Mouse (Mus musculus) liver, embryonic 13.5 days (tissue): ENCODE measurements around the gene Stard10. TPM values are rescaled to one million over a fixed set of nuclear protein-coding genes. Genes with fewer than 3 reads are reported as not detected.

Experiments
- ATAC-seq: fragments of 200-750 bp; cut with Nextera tagmentation; 2 replicates; pipeline ENCODE4 v1.8.0; 2017; ENCODE audit warnings: low read depth, mild to moderate bottlenecking, moderate number of reproducible peaks, moderate library complexity
- DNase-seq: peaks from one replicate; pipeline ENCODE4 v3.0.0; 2022
- H3K27ac ChIP-seq: fragments of 300-500 bp; sonication (generic); 2 replicates; pipeline ENCODE4 v1.5.1; 2015; ENCODE audit warnings: moderate library complexity, mild to moderate bottlenecking, inconsistent platforms
- H3K27me3 ChIP-seq: fragments of 300-500 bp; sonication (generic); 2 replicates; pipeline ENCODE4 v1.6.1; 2015; ENCODE audit warnings: mild to moderate bottlenecking, inconsistent platforms
- H3K36me3 ChIP-seq: fragments of 300-500 bp; sonication (generic); 2 replicates; pipeline ENCODE4 v1.6.1; 2015; ENCODE audit warnings: mild to moderate bottlenecking, inconsistent platforms
- H3K4me1 ChIP-seq: fragments of 300-500 bp; sonication (generic); replicated peaks from 2 replicates; pipeline ENCODE4 v1.6.1; 2015; ENCODE audit warnings: inconsistent platforms
- H3K4me2 ChIP-seq: fragments of 300-500 bp; sonication (generic); 2 replicates; pipeline ENCODE4 v1.6.1; 2015; ENCODE audit warnings: inconsistent platforms, mild to moderate bottlenecking, moderate library complexity
- H3K4me3 ChIP-seq: fragments of 300-500 bp; sonication (generic); replicated peaks from 2 replicates; pipeline ENCODE4 v1.5.1; 2015; ENCODE audit warnings: mild to moderate bottlenecking, inconsistent platforms
- H3K9ac ChIP-seq: fragments of 300-500 bp; sonication (generic); 2 replicates; pipeline ENCODE4 v1.6.1; 2015; ENCODE audit warnings: mild to moderate bottlenecking, inconsistent platforms
- H3K9me3 ChIP-seq: fragments of 300-500 bp; sonication (generic); replicated peaks from 2 replicates; pipeline ENCODE4 v1.6.1; 2016; ENCODE audit warnings: inconsistent platforms
- WGBS: fragments of 180-500 bp; shearing (Covaris S2); methylation state at CpG from one replicate; pipeline ENCODE4 v1.1.7; 2015; ENCODE audit not compliant: insufficient replicate concordance; 5-methylcytosine and 5-hydroxymethylcytosine counted together
- polyA plus RNA-seq: library from polyadenylated mRNA; unstranded; fragments of >200 nt; fragmentation: Nextera tagmentation; extraction: Ambion mirVana; gene quantifications from 2 replicates; pipeline ENCODE4 v1.2.1, GENCODE M21; 2015

The Stard10 gene
- polyA plus RNA-seq, 1 experiment from 2014 or later, result 78.5 TPM

DNA sequence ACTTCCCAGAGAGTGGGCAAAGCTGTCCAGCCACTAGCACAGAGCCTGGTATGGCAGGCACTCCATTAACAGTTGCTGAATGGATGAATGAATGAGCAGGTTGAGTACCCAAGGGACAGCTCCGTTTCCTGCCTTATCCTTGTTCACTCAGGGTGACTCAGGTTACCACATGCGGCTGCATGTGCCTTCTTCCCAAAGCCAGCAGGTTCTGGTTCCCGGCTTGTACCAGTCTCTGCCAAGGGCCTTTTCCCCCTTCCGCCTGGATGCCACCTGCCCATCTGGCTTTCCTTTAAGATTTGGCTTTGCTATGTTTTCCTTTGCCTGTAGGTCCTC, 13.9 kb downstream of the Stard10 start:
- ATAC-seq (no peak), DNase-seq (no peak)
- H3K27ac ChIP-seq, result no peak overlapping the region
- peaks cover 65% of the 10 kb centered on the region for H3K4me1 ChIP-seq
- peaks cover 46% of the 10 kb centered on the region for H3K36me3 ChIP-seq
- H3K4me3 ChIP-seq, result no peak overlapping the region
- H3K9me3 ChIP-seq, result no peaks in the 10 kb centered on the region
- 80% methylated on average over 4 of the region's 4 CpGs for WGBS
- no peak overlapping the region for H3K9ac ChIP-seq
- H3K27me3 ChIP-seq, result no peaks in the 10 kb centered on the region
- no peak overlapping the region for H3K4me2 ChIP-seq

DNA sequence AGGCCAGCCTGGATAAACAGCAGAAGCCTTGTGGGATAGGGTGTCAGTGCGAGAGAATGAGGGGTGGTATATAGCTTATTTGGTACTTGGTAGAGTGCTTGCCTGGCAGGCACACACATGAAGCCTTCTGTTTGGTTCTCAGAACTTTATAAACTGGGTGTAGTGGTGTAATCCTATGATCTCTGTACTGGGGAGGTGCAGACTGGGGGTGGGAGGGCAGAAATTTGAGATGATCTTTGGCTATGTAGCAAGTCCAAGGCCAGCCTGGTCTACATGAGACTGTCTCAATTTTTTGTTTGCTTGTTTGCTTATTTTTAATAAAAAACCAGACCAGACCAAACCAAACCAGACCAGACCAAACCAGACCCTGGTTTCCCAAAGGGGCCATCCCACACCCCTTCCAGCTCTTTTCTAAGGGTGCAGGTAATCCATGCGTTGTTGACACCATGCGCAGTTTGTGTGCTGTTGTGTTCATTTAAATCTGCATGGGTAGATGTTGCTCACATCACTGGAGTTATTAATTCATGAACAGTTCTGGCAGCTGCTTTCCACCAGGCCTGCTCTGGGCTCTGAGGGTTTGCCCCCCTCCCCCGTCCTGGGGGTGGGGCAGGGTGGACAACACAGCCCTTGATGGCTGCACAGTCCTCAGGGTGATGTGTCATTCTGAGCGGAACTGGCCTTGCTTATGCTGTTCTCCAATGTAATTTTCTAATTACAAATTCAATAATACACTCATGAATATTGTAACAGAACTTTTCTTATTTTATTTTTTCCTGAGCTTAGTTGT, 15.4 kb downstream of the Stard10 start:
- no peaks in the 10 kb centered on the region for H3K9me3 ChIP-seq
- no peak overlapping the region for H3K4me3 ChIP-seq
- peaks cover 61% of the 10 kb centered on the region for H3K4me1 ChIP-seq
- H3K9ac ChIP-seq, result no peak overlapping the region
- 74% methylated on average over 5 of the region's 5 CpGs for WGBS
- H3K27me3 ChIP-seq, result no peaks in the 10 kb centered on the region
- ATAC-seq, result peak; percentile 37; the same call in 1 of the 2 replicates
- DNase-seq, result no peak
- no peak overlapping the region for H3K4me2 ChIP-seq
- peaks cover 44% of the 10 kb centered on the region for H3K36me3 ChIP-seq
- no peak overlapping the region for H3K27ac ChIP-seq

- Histone ChIP-seq H3K4me1 (peaks cover 48% of the 10 kb centered on the region), H3K4me3 (no peak overlapping the region), H3K27ac (no peak overlapping the region), H3K9me3 (no peaks in the 10 kb centered on the region), H3K9ac (no peak overlapping the region), H3K36me3 (peaks cover 31% of the 10 kb centered on the region), H3K4me2 (no peak overlapping the region), H3K27me3 (no peaks in the 10 kb centered on the region)
- 75% methylated on average over 2 of the region's 2 CpGs for WGBS
- ATAC-seq (0 out of 2 replicates have a peak, but pooled peaks have one; percentile 19), DNase-seq (no peak)
Measured at GRCm38 (mm10) chr7:101335228-101335627, 18.3 kb downstream of the Stard10 start.

DNA sequence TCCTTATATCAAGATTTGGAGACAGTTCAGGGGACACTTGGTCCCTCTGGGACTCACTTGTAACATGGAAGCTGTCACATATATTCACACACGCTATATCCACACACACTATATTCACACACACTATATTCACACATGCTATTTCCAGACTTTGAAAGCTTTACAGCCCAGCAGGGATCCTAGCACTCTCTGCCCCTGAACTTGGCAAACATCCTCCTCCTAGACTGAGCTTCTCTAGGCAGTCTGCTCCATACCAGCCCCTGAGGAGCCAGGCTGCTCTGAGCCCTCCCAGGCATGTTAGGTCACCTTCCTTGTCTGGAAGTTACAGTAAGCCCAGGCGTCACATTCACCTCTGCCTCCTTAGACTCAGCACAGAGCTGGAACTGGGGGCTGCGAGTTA, 19.8 kb downstream of the Stard10 start:
- peaks cover 22% of the 10 kb centered on the region for H3K36me3 ChIP-seq
- no peak overlapping the region for H3K4me2 ChIP-seq
- H3K4me1 ChIP-seq, result peaks cover 51% of the 10 kb centered on the region
- H3K27me3 ChIP-seq, result no peaks in the 10 kb centered on the region
- ATAC-seq (no peak), DNase-seq (no peak)
- no peaks in the 10 kb centered on the region for H3K9me3 ChIP-seq
- H3K9ac ChIP-seq, result no peak overlapping the region
- no peak overlapping the region for H3K27ac ChIP-seq
- H3K4me3 ChIP-seq, result no peak overlapping the region
- 71% methylated on average over 3 of the region's 3 CpGs for WGBS

DNA sequence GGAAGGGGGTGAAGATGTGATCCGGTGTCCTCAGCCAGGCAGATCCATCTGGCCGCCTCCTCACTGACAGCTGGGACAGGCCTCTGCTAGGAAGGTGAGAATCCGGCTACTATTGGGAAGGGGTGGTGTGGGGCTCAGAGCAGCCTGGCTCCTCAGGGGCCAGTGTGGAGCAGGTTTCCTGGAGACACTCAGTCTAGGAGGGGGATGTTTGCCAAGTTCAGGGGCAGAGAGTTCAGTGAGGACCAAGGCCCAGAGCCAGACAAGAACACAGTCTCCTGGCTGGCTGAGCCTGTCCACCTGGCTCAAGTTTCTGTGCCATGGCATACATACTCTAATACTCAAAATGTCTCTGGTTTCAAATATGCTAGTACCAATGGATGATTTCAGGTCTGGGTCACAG, 20.5 kb downstream of the Stard10 start:
- Histone ChIP-seq H3K4me2 (no peak overlapping the region), H3K9me3 (no peaks in the 10 kb centered on the region), H3K27ac (no peak overlapping the region), H3K36me3 (peaks cover 22% of the 10 kb centered on the region), H3K27me3 (no peaks in the 10 kb centered on the region), H3K9ac (no peak overlapping the region), H3K4me3 (no peak overlapping the region), H3K4me1 (peaks cover 50% of the 10 kb centered on the region)
- ATAC-seq (no peak), DNase-seq (no peak)
- WGBS, result 80% methylated on average over 3 of the region's 3 CpGs

GRCm38 (mm10) chr7:101341405-101341804, 24.5 kb downstream of the Stard10 start:
- ATAC-seq, result 0 out of 2 replicates have a peak, but pooled peaks have one; percentile 7
- peaks cover 68% of the 10 kb centered on the region for H3K4me1 ChIP-seq
- H3K27me3 ChIP-seq, result no peaks in the 10 kb centered on the region
- H3K9ac ChIP-seq, result peak overlapping the region; percentile 23; the same call in 1 of the 2 replicates
- WGBS, result 14% methylated on average over 6 of the region's 6 CpGs
- no peak overlapping the region for H3K4me3 ChIP-seq
- no peak for DNase-seq
- no peaks in the 10 kb centered on the region for H3K9me3 ChIP-seq
- peaks cover 48% of the 10 kb centered on the region for H3K36me3 ChIP-seq
- H3K27ac ChIP-seq, result peak overlapping the region; percentile 63
- H3K4me2 ChIP-seq, result no peak overlapping the region

DNA sequence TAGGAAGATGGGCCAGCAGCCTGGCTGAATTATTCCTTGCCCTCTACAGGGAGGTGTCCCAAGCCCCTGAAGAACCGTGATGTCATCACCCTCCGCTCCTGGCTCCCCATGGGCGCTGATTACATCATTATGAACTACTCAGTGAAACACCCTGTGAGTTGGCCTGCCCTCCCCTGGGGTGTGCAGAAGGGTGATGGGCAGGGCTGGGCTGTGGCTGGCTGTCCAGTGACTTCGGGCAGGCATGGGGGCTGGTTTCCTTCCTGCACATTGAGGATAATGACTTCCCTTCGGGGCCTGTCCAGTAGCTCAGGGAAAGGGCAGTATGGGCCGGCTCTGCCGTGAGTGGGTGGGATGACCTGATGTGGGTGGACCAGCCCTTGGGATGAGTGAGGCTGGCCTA, 26.2 kb downstream of the Stard10 start:
- Histone ChIP-seq H3K27me3 (no peaks in the 10 kb centered on the region), H3K4me3 (no peak overlapping the region), H3K9me3 (no peaks in the 10 kb centered on the region), H3K4me1 (peaks cover 79% of the 10 kb centered on the region), H3K27ac (peak overlapping the region; percentile 9; the same call in 1 of the 2 replicates), H3K4me2 (no peak overlapping the region), H3K9ac (no peak overlapping the region), H3K36me3 (peaks cover 45% of the 10 kb centered on the region)
- DNase-seq (no peak), ATAC-seq (peak; percentile 27)
- 48% methylated on average over 7 of the region's 7 CpGs for WGBS

DNA sequence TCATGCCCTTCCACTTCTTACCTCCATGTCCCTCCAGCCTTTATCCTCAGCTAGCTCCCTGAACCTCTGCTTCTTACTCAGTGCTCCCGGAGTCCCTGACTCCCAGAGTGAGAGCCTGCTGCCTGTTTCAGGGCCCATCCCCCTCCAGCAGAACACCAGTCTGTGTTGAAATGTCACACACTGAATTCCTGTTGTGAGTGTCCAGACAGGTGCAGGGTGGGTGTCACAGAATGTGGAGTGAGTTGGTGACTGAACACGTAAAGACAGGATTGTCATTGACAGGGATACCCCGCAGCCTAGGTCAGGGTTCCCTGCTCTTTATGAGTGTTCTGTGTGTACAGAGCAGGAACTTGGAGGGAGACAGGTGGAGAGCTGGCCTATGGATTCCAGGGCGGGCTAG, 28.0 kb downstream of the Stard10 start:
- 60% methylated on average over 4 of the region's 4 CpGs for WGBS
- Histone ChIP-seq H3K9me3 (no peaks in the 10 kb centered on the region), H3K36me3 (peaks cover 37% of the 10 kb centered on the region), H3K4me2 (no peak overlapping the region), H3K9ac (no peak overlapping the region; the same call in 1 of the 2 replicates), H3K27me3 (0 out of 2 replicates have a peak, but pooled peaks cover 4% of the 10 kb centered on the region), H3K4me1 (peaks cover 93% of the 10 kb centered on the region), H3K4me3 (no peak overlapping the region), H3K27ac (no peak overlapping the region)
- no peak for ATAC-seq
- DNase-seq, result no peak

GRCm38 (mm10) chr7:101346991-101347390, 30.1 kb downstream of the Stard10 start:
- Histone ChIP-seq H3K27ac (no peak overlapping the region), H3K4me1 (peaks cover 84% of the 10 kb centered on the region)

DNA sequence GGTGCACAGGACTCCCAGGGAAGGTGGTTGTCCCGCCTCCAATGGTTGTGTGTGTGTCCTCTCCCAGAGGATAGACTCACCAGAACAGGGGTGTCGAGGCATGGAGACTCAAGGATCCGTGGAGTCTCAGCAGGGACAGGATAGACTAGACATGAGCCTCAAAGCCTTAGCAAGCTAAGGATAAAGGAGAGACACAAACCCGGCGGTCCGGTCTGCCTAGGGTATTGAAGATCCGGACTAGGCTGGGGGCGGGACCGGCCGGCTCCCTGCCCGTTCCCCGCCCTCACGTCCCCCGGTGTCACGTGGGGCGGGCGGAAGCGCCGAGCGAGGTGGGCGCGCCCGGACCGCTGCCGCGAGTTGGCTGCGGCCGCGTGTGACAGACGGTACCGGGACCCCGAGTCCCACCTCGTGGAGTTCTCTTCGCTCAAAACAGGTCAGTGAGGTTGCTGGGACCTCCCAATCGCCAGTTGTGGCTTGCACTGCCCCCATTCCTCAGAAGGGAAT, 30.9 kb downstream of the Stard10 start, which contains the start of gene Arap1:
Arap1 (plus strand) TSS at position 301 of the 504 bp plus-strand sequence.
- WGBS, result under 1% methylated on average over 35 of the region's 35 CpGs
- Histone ChIP-seq H3K9ac (peak within 1 kb of the TSS; percentile 73), H3K4me1 (peaks cover 84% of the 10 kb centered on the region), H3K36me3 (peaks cover 32% of the 10 kb centered on the region), H3K4me3 (peak within 1 kb of the TSS; percentile 70), H3K27me3 (0 out of 2 replicates have a peak, but pooled peaks cover 4% of the 10 kb centered on the region), H3K9me3 (no peaks in the 10 kb centered on the region), H3K4me2 (peak within 1 kb of the TSS; percentile 90), H3K27ac (peak within 1 kb of the TSS; percentile 62)
- DNase-seq, result peak; percentile 58
- peak; percentile 76 for ATAC-seq

More at GRCm38 (mm10) chr7:101346991-101347390, 30.1 kb downstream of the Stard10 start:
- Histone ChIP-seq H3K4me3 (no peak overlapping the region), H3K27me3 (0 out of 2 replicates have a peak, but pooled peaks cover 4% of the 10 kb centered on the region), H3K9ac (no peak overlapping the region), H3K4me2 (peak overlapping the region; percentile 90), H3K9me3 (no peaks in the 10 kb centered on the region), H3K36me3 (peaks cover 37% of the 10 kb centered on the region)
- DNase-seq (no peak), ATAC-seq (no peak)
- WGBS, result 72% methylated on average over 2 of the region's 2 CpGs

- peak overlapping the region; percentile 90 for H3K4me2 ChIP-seq
- ATAC-seq (no peak), DNase-seq (no peak)
- peaks cover 84% of the 10 kb centered on the region for H3K4me1 ChIP-seq
- peak overlapping the region; percentile 70 for H3K4me3 ChIP-seq
- H3K9me3 ChIP-seq, result no peaks in the 10 kb centered on the region
- peaks cover 27% of the 10 kb centered on the region for H3K36me3 ChIP-seq
- peak overlapping the region; percentile 73 for H3K9ac ChIP-seq
- H3K27me3 ChIP-seq, result 0 out of 2 replicates have a peak, but pooled peaks cover 4% of the 10 kb centered on the region
- WGBS, result 2% methylated on average over 13 of the region's 13 CpGs
- peak overlapping the region; percentile 62 for H3K27ac ChIP-seq
Measured at GRCm38 (mm10) chr7:101348312-101348711, 31.4 kb downstream of the Stard10 start.
